Comparison of ENCODE assay signal across 31 mouse cellular contexts in genomic region chr1:150936821-150937220, GRCm38 (mm10). TPM values are rescaled to one million over a fixed set of nuclear protein-coding genes. Genes with fewer than 3 reads are reported as not detected.
DNase-seq lines count a peak whose midpoint lies in the region; ATAC-seq and TF ChIP-seq lines count a peak whose summit lies in the region.
"Had no signal": no experiment of that assay in that cellular context is flagged by ENCODE, and none has a peak within 500 bp of the region (broad histone marks: within the 10 kb centered on the region; RNA-seq: fewer than 3 reads in every experiment).

No protein-coding gene starts in this region.

- H3K27ac ChIP-seq in liver, adult 2 months (replicated peaks; ENCODE audit: insufficient read depth, low read depth, low read length) = no peak overlapping the region
- H3K27ac ChIP-seq in liver, postnatal 0 days (ENCODE audit: low read depth) = no peak overlapping the region
- H3K27ac ChIP-seq in midbrain, embryonic 11.5 days (ENCODE audit: low read depth, low read length) = no peak overlapping the region
- no peak overlapping the region for H3K27ac ChIP-seq in midbrain, embryonic 16.5 days (ENCODE audit: low read length)
- no peak overlapping the region for H3K27ac ChIP-seq in stomach, embryonic 16.5 days (ENCODE audit: low read length)
- no peak overlapping the region for H3K27ac ChIP-seq in forebrain, postnatal 0 days (ENCODE audit: low read depth, low read length)
- H3K27ac ChIP-seq: embryonic facial prominence, embryonic 10.5 days; embryonic facial prominence, embryonic 15.5 days; forebrain, embryonic 13.5 days; heart, embryonic 10.5 days; hindbrain, embryonic 10.5 days; limb, embryonic 10.5 days; limb, embryonic 15.5 days; midbrain, embryonic 13.5 days had no signal

- TF ChIP-seq POLR2A in liver, adult 2 months (IDR thresholded peaks at IDR 0.05; ENCODE audit: extremely low read depth, insufficient read depth, low read length) = no peak

- ATAC-seq in liver, postnatal 0 days = no peak
- ATAC-seq in midbrain, embryonic 11.5 days (ENCODE audit: low FRiP score) = no peak
- ATAC-seq in midbrain, embryonic 16.5 days = no peak
- ATAC-seq in stomach, embryonic 16.5 days (ENCODE audit: insufficient read depth, low FRiP score) = peak; percentile 80
- no peak for ATAC-seq in forebrain, postnatal 0 days
- ATAC-seq: forebrain, embryonic 13.5 days; hindbrain, embryonic 16.5 days; midbrain, embryonic 13.5 days had no signal

- WGBS in liver, adult 2 months = 45% methylated on average over 4 of the region's 4 CpGs
- 67% methylated on average over 4 of the region's 4 CpGs for WGBS in liver, postnatal 0 days (ENCODE audit: insufficient replicate concordance)
- 80% methylated on average over 4 of the region's 4 CpGs for WGBS in midbrain, embryonic 11.5 days
- 88% methylated on average over 4 of the region's 4 CpGs for WGBS in midbrain, embryonic 16.5 days
- 30% methylated on average over 4 of the region's 4 CpGs for WGBS in stomach, embryonic 16.5 days
- WGBS in forebrain, postnatal 0 days = 74% methylated on average over 4 of the region's 4 CpGs

- H3K9me3 ChIP-seq in liver, postnatal 0 days (ENCODE audit: low read length) = no peaks in the 10 kb centered on the region
- H3K9me3 ChIP-seq in midbrain, embryonic 11.5 days (ENCODE audit: control insufficient read depth, low read length) = no peaks in the 10 kb centered on the region
- H3K9me3 ChIP-seq in midbrain, embryonic 16.5 days (replicated peaks; ENCODE audit: control insufficient read depth, low read length, poor library complexity, severe bottlenecking) = no peaks in the 10 kb centered on the region
- H3K9me3 ChIP-seq in stomach, embryonic 16.5 days (replicated peaks; ENCODE audit: control insufficient read depth, low read length) = no peaks in the 10 kb centered on the region
- no peaks in the 10 kb centered on the region for H3K9me3 ChIP-seq in forebrain, postnatal 0 days (ENCODE audit: low read length)
- H3K9me3 ChIP-seq: embryonic facial prominence, embryonic 10.5 days; embryonic facial prominence, embryonic 15.5 days; forebrain, embryonic 13.5 days; heart, embryonic 10.5 days; hindbrain, embryonic 10.5 days; limb, embryonic 10.5 days; limb, embryonic 15.5 days; megakaryocyte, embryonic 14.5 days; midbrain, embryonic 13.5 days had no signal

- no peak for TF ChIP-seq CTCF in liver, adult 2 months (IDR thresholded peaks at IDR 0.05; ENCODE audit: low read depth, low read length)
- no peak for TF ChIP-seq CTCF in liver, postnatal 0 days (IDR thresholded peaks at IDR 0.05; ENCODE audit: low read depth)
- no peak for TF ChIP-seq CTCF in forebrain, postnatal 0 days (IDR thresholded peaks at IDR 0.05; ENCODE audit: low read depth)

- no peaks in the 10 kb centered on the region for H3K27me3 ChIP-seq in liver, adult 2 months (ENCODE audit: control insufficient read depth, insufficient read depth, low read length)
- no peaks in the 10 kb centered on the region for H3K27me3 ChIP-seq in liver, postnatal 0 days (ENCODE audit: insufficient read depth, low read length)
- H3K27me3 ChIP-seq in midbrain, embryonic 11.5 days (ENCODE audit: control insufficient read depth, insufficient read depth, low read length) = no peaks in the 10 kb centered on the region
- no peaks in the 10 kb centered on the region for H3K27me3 ChIP-seq in midbrain, embryonic 16.5 days (ENCODE audit: control insufficient read depth, insufficient read depth, low read depth, low read length)
- no peaks in the 10 kb centered on the region for H3K27me3 ChIP-seq in stomach, embryonic 16.5 days (ENCODE audit: control insufficient read depth, insufficient read depth, low read length)
- H3K27me3 ChIP-seq in forebrain, postnatal 0 days (ENCODE audit: insufficient read depth, low read length) = no peaks in the 10 kb centered on the region
- H3K27me3 ChIP-seq: embryonic facial prominence, embryonic 15.5 days; forebrain, embryonic 13.5 days; limb, embryonic 15.5 days; megakaryocyte, embryonic 14.5 days; midbrain, embryonic 13.5 days had no signal

- no peaks in the 10 kb centered on the region for H3K79me2 ChIP-seq in liver, adult 2 months (ENCODE audit: control insufficient read depth, insufficient read depth, low read length)

- no peaks in the 10 kb centered on the region for H3K36me3 ChIP-seq in liver, adult 2 months (ENCODE audit: control insufficient read depth, insufficient read depth, low read length)
- no peaks in the 10 kb centered on the region for H3K36me3 ChIP-seq in liver, postnatal 0 days (replicated peaks; ENCODE audit: insufficient read depth, low read length)
- no peaks in the 10 kb centered on the region for H3K36me3 ChIP-seq in midbrain, embryonic 11.5 days (ENCODE audit: control insufficient read depth, insufficient read depth, low read length)
- H3K36me3 ChIP-seq in midbrain, embryonic 16.5 days (ENCODE audit: control insufficient read depth, insufficient read depth, low read length) = no peaks in the 10 kb centered on the region
- no peaks in the 10 kb centered on the region for H3K36me3 ChIP-seq in stomach, embryonic 16.5 days (ENCODE audit: control insufficient read depth, insufficient read depth, low read length)
- no peaks in the 10 kb centered on the region for H3K36me3 ChIP-seq in forebrain, postnatal 0 days (ENCODE audit: insufficient read depth)
- H3K36me3 ChIP-seq: embryonic facial prominence, embryonic 10.5 days; embryonic facial prominence, embryonic 15.5 days; heart, embryonic 10.5 days; hindbrain, embryonic 10.5 days; limb, embryonic 10.5 days; limb, embryonic 15.5 days; midbrain, embryonic 13.5 days had no signal

- H3K4me2 ChIP-seq in liver, postnatal 0 days (ENCODE audit: low read depth, low read length) = no peak overlapping the region
- no peak overlapping the region for H3K4me2 ChIP-seq in midbrain, embryonic 11.5 days
- no peak overlapping the region for H3K4me2 ChIP-seq in midbrain, embryonic 16.5 days (ENCODE audit: low read length)
- H3K4me2 ChIP-seq in stomach, embryonic 16.5 days (ENCODE audit: low read depth, low read length) = no peak overlapping the region
- no peak overlapping the region for H3K4me2 ChIP-seq in forebrain, postnatal 0 days (ENCODE audit: low read depth)
- H3K4me2 ChIP-seq: embryonic facial prominence, embryonic 15.5 days; forebrain, embryonic 13.5 days; limb, embryonic 15.5 days; midbrain, embryonic 13.5 days had no signal

- H3K4me3 ChIP-seq in liver, adult 2 months (ENCODE audit: insufficient read depth, low read depth, low read length) = no peak overlapping the region
- H3K4me3 ChIP-seq in liver, postnatal 0 days (ENCODE audit: low read depth, low read length) = no peak overlapping the region
- no peak overlapping the region for H3K4me3 ChIP-seq in midbrain, embryonic 11.5 days (ENCODE audit: low read depth, low read length)
- H3K4me3 ChIP-seq in midbrain, embryonic 16.5 days (ENCODE audit: low read depth, low read length) = no peak overlapping the region
- H3K4me3 ChIP-seq in stomach, embryonic 16.5 days (replicated peaks; ENCODE audit: low read length) = no peak overlapping the region
- H3K4me3 ChIP-seq in forebrain, postnatal 0 days (ENCODE audit: low read depth, low read length) = no peak overlapping the region
- H3K4me3 ChIP-seq: embryonic facial prominence, embryonic 10.5 days; embryonic facial prominence, embryonic 15.5 days; forebrain, embryonic 13.5 days; heart, embryonic 10.5 days; hindbrain, embryonic 10.5 days; limb, embryonic 10.5 days; limb, embryonic 15.5 days; megakaryocyte, embryonic 14.5 days; midbrain, embryonic 13.5 days had no signal

- peak; percentile 13 for DNase-seq in liver, adult 2 months (ENCODE audit: extremely low read depth, low read depth, low spot score)
- no peak for DNase-seq in liver, postnatal 0 days
- peak; percentile 21 for DNase-seq in midbrain, embryonic 11.5 days (ENCODE audit: low spot score, missing footprints)
- DNase-seq in forebrain, postnatal 0 days = no peak
- DNase-seq: adrenal gland, postnatal 25 days; B cell, adult 2 months; cerebellum, adult 11-12 months; cerebellum, adult 9-11 months; gastrocnemius, postnatal 25 days; heart, adult 11 months; kidney, adult 11 months; kidney, postnatal 14 days; layer of hippocampus, adult 9-11 months; lung, postnatal 36 days; retina, postnatal 1 day; right cerebral cortex, postnatal 14 days; thymus, postnatal 4 days had no signal

- no peak overlapping the region for H3K9ac ChIP-seq in liver, adult 2 months (ENCODE audit: low read depth, low read length)
- H3K9ac ChIP-seq in liver, postnatal 0 days (replicated peaks) = no peak overlapping the region
- H3K9ac ChIP-seq in midbrain, embryonic 11.5 days (ENCODE audit: low read length) = no peak overlapping the region
- no peak overlapping the region for H3K9ac ChIP-seq in midbrain, embryonic 16.5 days (ENCODE audit: low read depth, low read length)
- no peak overlapping the region for H3K9ac ChIP-seq in stomach, embryonic 16.5 days (ENCODE audit: low read length)
- H3K9ac ChIP-seq in forebrain, postnatal 0 days = no peak overlapping the region
- H3K9ac ChIP-seq: embryonic facial prominence, embryonic 15.5 days; forebrain, embryonic 13.5 days; limb, embryonic 15.5 days; midbrain, embryonic 13.5 days had no signal

- H3K4me1 ChIP-seq in liver, adult 2 months (ENCODE audit: control insufficient read depth, insufficient read depth, low read length) = no peaks in the 10 kb centered on the region
- H3K4me1 ChIP-seq in liver, postnatal 0 days (ENCODE audit: insufficient read depth) = no peaks in the 10 kb centered on the region
- no peaks in the 10 kb centered on the region for H3K4me1 ChIP-seq in midbrain, embryonic 11.5 days (ENCODE audit: control insufficient read depth, insufficient read depth, low read length)
- no peaks in the 10 kb centered on the region for H3K4me1 ChIP-seq in midbrain, embryonic 16.5 days (ENCODE audit: control insufficient read depth, insufficient read depth, low read length)
- peaks cover 3% of the 10 kb centered on the region for H3K4me1 ChIP-seq in stomach, embryonic 16.5 days (ENCODE audit: control insufficient read depth, insufficient read depth, low read length)
- H3K4me1 ChIP-seq in forebrain, postnatal 0 days (ENCODE audit: insufficient read depth) = no peaks in the 10 kb centered on the region
- H3K4me1 ChIP-seq: forebrain, embryonic 13.5 days; megakaryocyte, embryonic 14.5 days; midbrain, embryonic 13.5 days had no signal

- no peak for TF ChIP-seq EP300 in liver, postnatal 0 days (IDR thresholded peaks at IDR 0.05; ENCODE audit: low read depth)

RNA-seq across cellular contexts. Expression of gene Hmcn1, which starts 56.4 kb away (rescaled TPM):
- total RNA-seq in liver, adult 2 months (2014; rRNA removed) = 2.7 and 4.5 TPM in 2 replicates
- 0.80 and 1.0 TPM in 2 replicates for polyA plus RNA-seq in liver, adult 2 months (2012; rRNA removed)
- 2.4 and 2.8 TPM in 2 replicates for polyA plus RNA-seq in liver, postnatal 0 days (2015; fragmentation: Nextera tagmentation; extraction: Ambion mirVana)
- polyA plus RNA-seq in midbrain, embryonic 11.5 days (2014; fragmentation: Nextera tagmentation; extraction: Ambion mirVana) = 6.0 and 7.8 TPM in 2 replicates
- 1.2 and 2.0 TPM in 2 replicates for polyA plus RNA-seq in midbrain, embryonic 16.5 days (2015; fragmentation: Nextera tagmentation; extraction: Ambion mirVana)
- polyA plus RNA-seq in stomach, embryonic 16.5 days (2015; fragmentation: Nextera tagmentation; extraction: Ambion mirVana) = 11.8 and 13.6 TPM in 2 replicates
- total RNA-seq in forebrain, postnatal 0 days (2014; rRNA removed) = 4.1 and 4.5 TPM in 2 replicates
- 0.80 and 1.2 TPM in 2 replicates for polyA plus RNA-seq in forebrain, postnatal 0 days (2015; fragmentation: Nextera tagmentation; extraction: Ambion mirVana)
- total RNA-seq: common myeloid progenitor, adult 5-6 weeks; monocyte, adult 5-6 weeks had no signal

Comparison
In these comparisons a context has a peak if more than half of its experiments do, and no peak if none do; other contexts are left out.
1. DNase-seq: peak in liver, adult 2 months (single experiment) and midbrain, embryonic 11.5 days (single experiment); none in liver, postnatal 0 days (single experiment) and forebrain, postnatal 0 days (single experiment).